In genomic region chr1:132741175-132741997, GRCm38 (mm10) we compare ENCODE assay signal across 9 mouse cellular contexts. TPM values are rescaled to one million over a fixed set of nuclear protein-coding genes. Genes with fewer than 3 reads are reported as not detected.
DNase-seq lines count a peak whose midpoint lies in the region; ATAC-seq and TF ChIP-seq lines count a peak whose summit lies in the region.
"Had no signal": no experiment of that assay in that cellular context is flagged by ENCODE, and none has a peak within 500 bp of the region (broad histone marks: within the 10 kb centered on the region; RNA-seq: fewer than 3 reads in every experiment).

Gene Nfasc (minus strand): TSS chr1:132741797.

- H3K4me2 ChIP-seq in forebrain, embryonic 14.5 days (ENCODE audit: low read length): peak within 1 kb of the TSS; percentile 82
- H3K4me2 ChIP-seq in liver, embryonic 13.5 days: peak within 1 kb of the TSS; percentile 24; the same call in 1 of the 2 replicates

- H3K27me3 ChIP-seq in forebrain, embryonic 14.5 days (replicated peaks; ENCODE audit: control insufficient read depth, insufficient read depth, low read length): 0 out of 2 replicates have a peak, but pooled peaks cover 4% of the 10 kb centered on the region
- peaks cover 65% of the 10 kb centered on the region for H3K27me3 ChIP-seq in liver, embryonic 13.5 days

- no peaks in the 10 kb centered on the region for H3K36me3 ChIP-seq in ES-E14 (ENCODE audit: control insufficient read depth, insufficient read depth, low read length, poor library complexity, severe bottlenecking)
- no peaks in the 10 kb centered on the region for H3K36me3 ChIP-seq in forebrain, embryonic 14.5 days (ENCODE audit: control insufficient read depth, insufficient read depth, low read length)
- no peaks in the 10 kb centered on the region for H3K36me3 ChIP-seq in liver, embryonic 13.5 days
- H3K36me3 ChIP-seq: G1E had no signal

- in situ Hi-C loops in ES-E14 (cut with MboI; ENCODE audit: low sequenced_read_pairs in 2 of 2, unreplicated experiment in 2 of 2): no loop called here

- peak within 1 kb of the TSS; percentile 71 to 88 for H3K4me3 ChIP-seq in ES-E14 (ENCODE audit: insufficient read depth in 1 of 2, low read depth in 1 of 2, low read length in 2 of 2, poor library complexity in 1 of 2, severe bottlenecking in 1 of 2)
- H3K4me3 ChIP-seq in forebrain, embryonic 14.5 days (ENCODE audit: low read depth, low read length): peak within 1 kb of the TSS; percentile 63
- no peak within 1 kb of the TSS; the same call in 1 of the 2 replicates for H3K4me3 ChIP-seq in liver, embryonic 13.5 days (replicated peaks)

- H3K27ac ChIP-seq in ES-E14 (ENCODE audit: insufficient read depth, low read depth, low read length, poor library complexity, severe bottlenecking): no peak within 1 kb of the TSS
- peak within 1 kb of the TSS; percentile 90 for H3K27ac ChIP-seq in forebrain, embryonic 14.5 days (ENCODE audit: low read depth, low read length)
- H3K27ac ChIP-seq in liver, embryonic 13.5 days: no peak within 1 kb of the TSS

- ATAC-seq in forebrain, embryonic 14.5 days: peak; percentile 83
- ATAC-seq in liver, embryonic 13.5 days (ENCODE audit: low read depth): no peak

- H3K9me3 ChIP-seq in ES-E14 (ENCODE audit: control insufficient read depth, insufficient read depth, low read depth, low read length): no peaks in the 10 kb centered on the region
- H3K9me3 ChIP-seq in forebrain, embryonic 14.5 days (replicated peaks; ENCODE audit: control insufficient read depth, low read length): no peaks in the 10 kb centered on the region
- H3K9me3 ChIP-seq in liver, embryonic 13.5 days (replicated peaks): no peaks in the 10 kb centered on the region
- H3K9me3 ChIP-seq: G1E had no signal

- H3K4me1 ChIP-seq in ES-E14 (ENCODE audit: control insufficient read depth in 2 of 2, insufficient read depth in 2 of 2, low read length in 2 of 2, poor library complexity in 1 of 2): peaks cover 2 to 17% of the 10 kb centered on the region in 2 experiments; a peak in 2 of 4 replicates
- peaks cover 34% of the 10 kb centered on the region for H3K4me1 ChIP-seq in forebrain, embryonic 14.5 days (ENCODE audit: control insufficient read depth, insufficient read depth, low read length)
- H3K4me1 ChIP-seq in liver, embryonic 13.5 days (replicated peaks): no peaks in the 10 kb centered on the region

- H3K9ac ChIP-seq in ES-E14 (ENCODE audit: insufficient read depth, low read depth, low read length, poor library complexity, severe bottlenecking): peak within 1 kb of the TSS; percentile 57
- peak within 1 kb of the TSS; percentile 85 for H3K9ac ChIP-seq in forebrain, embryonic 14.5 days (ENCODE audit: low read length)
- H3K9ac ChIP-seq in liver, embryonic 13.5 days: no peak within 1 kb of the TSS

- intact Hi-C loops in heart, postnatal 10 days (cut with DNase I): loop anchor here (10.0 kb wide), 1 partner anchor 217 kb away; no protein-coding TSS in a partner anchor

- peak; percentile 53 for DNase-seq in ES-E14 (ENCODE audit: low read depth, low spot score)
- peak; percentile 94 for DNase-seq in cerebellum, adult 11-12 months
- peak; percentile 90 for DNase-seq in forebrain, embryonic 14.5 days (ENCODE audit: low spot score)
- DNase-seq in heart, postnatal 10 days: peak; percentile 51 to 53
- DNase-seq in layer of hippocampus, adult 18-20 months (ENCODE audit: low spot score in 2 of 2): peak; percentile 86 to 96
- DNase-seq in liver, embryonic 13.5 days: no peak
- DNase-seq in ovary, postnatal 36 days (ENCODE audit: low spot score): peak; percentile 59
- DNase-seq in yolk sac, embryonic 10.5 days (ENCODE audit: low spot score): peak; percentile 18

- 1% methylated on average over 48 of the region's 51 CpGs for WGBS in forebrain, embryonic 14.5 days
- WGBS in liver, embryonic 13.5 days (ENCODE audit: insufficient replicate concordance): 6% methylated on average over 49 of the region's 51 CpGs

TF ChIP-seq in ES-E14, 5 proteins besides CTCF, POLR2A, EP300 and RAD21:
- no peak for TF ChIP-seq CHD2 (IDR thresholded peaks at IDR 0.05; ENCODE audit: low read depth, low read length)
- TF ChIP-seq ZNF384 (IDR thresholded peaks at IDR 0.05; ENCODE audit: low read depth, low read length): no peak
- no peak for TF ChIP-seq MAFK (IDR thresholded peaks at IDR 0.05; ENCODE audit: insufficient read depth, low read depth, low read length)
- no peak for TF ChIP-seq ZC3H11A (IDR thresholded peaks at IDR 0.05; ENCODE audit: borderline replicate concordance, low read depth, low read length)
- TF ChIP-seq HCFC1 (IDR thresholded peaks at IDR 0.05; ENCODE audit: borderline replicate concordance, insufficient read depth, low read length): no peak

RNA-seq across cellular contexts. Expression of gene Nfasc, which starts in this region (rescaled TPM):
- 8.9 and 21.8 TPM in 2 replicates for total RNA-seq in ES-E14 (2012; rRNA removed)
- polyA plus RNA-seq in forebrain, embryonic 14.5 days (2014; fragmentation: Nextera tagmentation; extraction: Ambion mirVana): 26.9 and 40.3 TPM in 2 replicates
- under 1 TPM; 0.26 to 0.35 TPM for total RNA-seq in heart, postnatal 10 days (2021)
- total RNA-seq in layer of hippocampus, adult 18-20 months (2021): 100 to 1,000 TPM; 139 to 143 TPM
- 0.12 and 0.13 TPM in 2 replicates for polyA plus RNA-seq in liver, embryonic 13.5 days (2015; fragmentation: Nextera tagmentation; extraction: Ambion mirVana)
- polyA plus RNA-seq: G1E had no signal

Comparison
In these comparisons a context has a peak if more than half of its experiments do, and no peak if none do; other contexts are left out.
1. RNA of gene Nfasc (polyA plus RNA-seq): 26.9 to 40.3 TPM in forebrain, embryonic 14.5 days; 0.12 to 0.13 TPM in liver, embryonic 13.5 days; every median in the first group is over 10 times any median in the second.
2. Peak in DNase-seq in heart, postnatal 10 days; RNA of the gene not detected or under 1 TPM.